Mouse (Mus musculus) CH12.LX (cell line): ENCODE measurements around the gene Hspa5. TPM values are rescaled to one million over a fixed set of nuclear protein-coding genes. Genes with fewer than 3 reads are reported as not detected.
A peak's percentile ranks its signal among the peaks of the same experiment; 100 is the strongest.

Source experiments
- DNase-seq: peaks from one replicate; pipeline ENCODE4 v3.0.0-alpha.2; 2013; ENCODE audit errors: extremely low read depth
- H3K27ac ChIP-seq: 2 replicates; pipeline ENCODE4 v1.5.1; 2012; ENCODE audit warnings: low read depth, mild to moderate bottlenecking, control low read depth, moderate library complexity; ENCODE audit not compliant: insufficient read depth
- H3K27me3 ChIP-seq: replicated peaks from 2 replicates; pipeline ENCODE3; 2012; ENCODE audit warnings: inconsistent platforms
- H3K36me3 ChIP-seq, 2 experiments: replicated peaks in 1 of 2; 2 replicates each; pipeline versions ENCODE3 to v1.6.1; 2012; ENCODE audit warnings: inconsistent platforms in 1 of 2, low read length in 1 of 2, mild to moderate bottlenecking in 1 of 2, mixed read lengths in 1 of 2, moderate library complexity in 1 of 2; ENCODE audit not compliant: control insufficient read depth in 1 of 2, insufficient read depth in 1 of 2
- H3K4me1 ChIP-seq, 2 experiments: 2 replicates each; pipeline ENCODE4 v1.6.1; 2012; ENCODE audit warnings: inconsistent platforms in 1 of 2, moderate library complexity in 1 of 2; ENCODE audit not compliant: insufficient read depth in 2 of 2, control insufficient read depth in 1 of 2
- H3K4me2 ChIP-seq: 2 replicates; pipeline ENCODE4 v1.6.1; 2012; ENCODE audit warnings: low read depth, mild to moderate bottlenecking, control low read depth; ENCODE audit not compliant: poor library complexity, insufficient read depth, severe bottlenecking
- H3K4me3 ChIP-seq, 3 experiments: fragments of 150-350 bp in 1 of 3; sonication (generic) in 1 of 3; replicated peaks in 1 of 3; 2 replicates each; pipeline versions ENCODE3 to v1.5.1; 2011 to 2012; ENCODE audit warnings: low read depth in 2 of 3, low read length in 2 of 3, mild to moderate bottlenecking in 2 of 3, moderate library complexity in 2 of 3, control low read depth in 1 of 3, improper control_type of control experiment in 1 of 3, inconsistent platforms in 1 of 3, mixed read lengths in 1 of 3; ENCODE audit not compliant: poor library complexity in 1 of 3
- H3K79me2 ChIP-seq: replicated peaks from 2 replicates; pipeline ENCODE4 v1.6.1; 2012; ENCODE audit warnings: mild to moderate bottlenecking, moderate library complexity; ENCODE audit not compliant: control insufficient read depth, poor library complexity, insufficient read depth, severe bottlenecking; ENCODE audit errors: extremely low read depth
- H3K9ac ChIP-seq: 2 replicates; pipeline ENCODE4 v1.6.1; 2012; ENCODE audit warnings: low read depth, mild to moderate bottlenecking, control low read depth, moderate library complexity; ENCODE audit not compliant: insufficient read depth
- H3K9me3 ChIP-seq: replicated peaks from 2 replicates; pipeline ENCODE3; 2012; ENCODE audit warnings: low read length, inconsistent platforms, mixed read lengths
- BHLHE40 ChIP-seq: IDR thresholded peaks from 2 replicates; pipeline ENCODE4 v1.6.1; 2011; ENCODE audit warnings: mild to moderate bottlenecking, low read depth, low read length, improper control_type of control experiment
- CHD1 ChIP-seq: IDR thresholded peaks from 2 replicates; pipeline ENCODE4 v1.6.1; 2012; ENCODE audit warnings: low read depth, low read length, improper control_type of control experiment, inconsistent platforms
- CHD2 ChIP-seq: IDR thresholded peaks from 2 replicates; pipeline ENCODE4 v1.6.1; 2011; ENCODE audit warnings: low read length, improper control_type of control experiment
- CTCF ChIP-seq, 2 experiments: IDR thresholded peaks in 1 of 2; conservative IDR thresholded peaks in 1 of 2; 2 replicates each; pipeline ENCODE4 v1.5.1; 2011 to 2012; ENCODE audit warnings: low read depth in 2 of 2, low read length in 2 of 2, improper control_type of control experiment in 1 of 2, inconsistent platforms in 1 of 2, mild to moderate bottlenecking in 1 of 2, moderate library complexity in 1 of 2
- E2F4 ChIP-seq: IDR thresholded peaks from 2 replicates; pipeline ENCODE4 v1.6.1; 2011; ENCODE audit warnings: low read depth, low read length, improper control_type of control experiment; ENCODE audit not compliant: insufficient replicate concordance
- ELF1 ChIP-seq: IDR thresholded peaks from 2 replicates; pipeline ENCODE4 v1.6.1; 2014; ENCODE audit warnings: low read depth, mild to moderate bottlenecking, inconsistent platforms, low read length, improper control_type of control experiment
- EP300 ChIP-seq: IDR thresholded peaks from 2 replicates; pipeline ENCODE4 v1.6.1; 2011; ENCODE audit warnings: low read length, improper control_type of control experiment
- ETS1 ChIP-seq: conservative IDR thresholded peaks from 2 replicates; pipeline ENCODE4 v1.6.1; 2012; ENCODE audit warnings: low read depth, mild to moderate bottlenecking, inconsistent platforms, low read length, improper control_type of control experiment, moderate library complexity
- GABPA ChIP-seq: IDR thresholded peaks from 2 replicates; pipeline ENCODE4 v1.6.1; 2012; ENCODE audit warnings: low read depth, low read length, improper control_type of control experiment, inconsistent platforms; ENCODE audit not compliant: insufficient replicate concordance
- HCFC1 ChIP-seq: IDR thresholded peaks from 2 replicates; pipeline ENCODE4 v1.6.1; 2012; ENCODE audit warnings: low read depth, mild to moderate bottlenecking, inconsistent platforms, low read length, improper control_type of control experiment
- IRF4 ChIP-seq: IDR thresholded peaks from 2 replicates; pipeline ENCODE4 v1.6.1; 2014; ENCODE audit warnings: low read depth, mild to moderate bottlenecking, inconsistent platforms, low read length, improper control_type of control experiment
- JUN ChIP-seq: IDR thresholded peaks from 2 replicates; pipeline ENCODE4 v1.6.1; 2011; ENCODE audit warnings: low read depth, mild to moderate bottlenecking, low read length, improper control_type of control experiment, moderate library complexity; ENCODE audit not compliant: insufficient read depth
- JUND ChIP-seq: conservative IDR thresholded peaks from 2 replicates; pipeline ENCODE4 v1.6.1; 2011; ENCODE audit warnings: low read depth, low read length, improper control_type of control experiment
- KAT2A ChIP-seq: IDR thresholded peaks from 2 replicates; pipeline ENCODE4 v1.6.1; 2012; ENCODE audit warnings: low read length, improper control_type of control experiment, inconsistent platforms; ENCODE audit not compliant: insufficient replicate concordance
- MAFK ChIP-seq: IDR thresholded peaks from 2 replicates; pipeline ENCODE4 v1.6.1; 2011; ENCODE audit warnings: low read length, improper control_type of control experiment; ENCODE audit not compliant: insufficient replicate concordance
- MAX ChIP-seq: IDR thresholded peaks from 2 replicates; pipeline ENCODE4 v1.6.1; 2011; ENCODE audit warnings: low read length, improper control_type of control experiment
- MAZ ChIP-seq: IDR thresholded peaks from 2 replicates; pipeline ENCODE4 v1.6.1; 2012; ENCODE audit warnings: low read depth, mild to moderate bottlenecking, inconsistent platforms, low read length, improper control_type of control experiment, moderate library complexity
- MEF2A ChIP-seq: IDR thresholded peaks from 2 replicates; pipeline ENCODE4 v1.6.1; 2014; ENCODE audit warnings: low read depth, mild to moderate bottlenecking, inconsistent platforms, low read length, improper control_type of control experiment, borderline replicate concordance
- MXI1 ChIP-seq: IDR thresholded peaks from 2 replicates; pipeline ENCODE4 v1.6.1; 2011; ENCODE audit warnings: mild to moderate bottlenecking, low read depth, low read length, improper control_type of control experiment
- MYC ChIP-seq: IDR thresholded peaks from 2 replicates; pipeline ENCODE4 v1.6.1; 2011; ENCODE audit warnings: low read depth, mild to moderate bottlenecking, improper control_type of control experiment, low read length
- NELFE ChIP-seq: IDR thresholded peaks from 2 replicates; pipeline ENCODE4 v1.6.1; 2011; ENCODE audit warnings: low read depth, low read length, improper control_type of control experiment
- NRF1 ChIP-seq: IDR thresholded peaks from 2 replicates; pipeline ENCODE4 v1.6.1; 2014; ENCODE audit warnings: low read depth, mild to moderate bottlenecking, inconsistent platforms, low read length, improper control_type of control experiment, moderate library complexity
- PAX5 ChIP-seq: IDR thresholded peaks from 2 replicates; pipeline ENCODE4 v1.6.1; 2012; ENCODE audit warnings: low read length, inconsistent platforms, mixed read lengths
- POLR2A ChIP-seq: IDR thresholded peaks from 2 replicates; pipeline ENCODE4 v1.6.1; 2011; ENCODE audit warnings: low read depth, mild to moderate bottlenecking, improper control_type of control experiment, low read length
- POLR2AphosphoS2 ChIP-seq: IDR thresholded peaks from 2 replicates; pipeline ENCODE4 v1.6.1; 2011; ENCODE audit warnings: low read depth, low read length, improper control_type of control experiment
- RAD21 ChIP-seq: IDR thresholded peaks from 2 replicates; pipeline ENCODE4 v1.6.1; 2011; ENCODE audit warnings: low read depth, mild to moderate bottlenecking, low read length, improper control_type of control experiment, moderate library complexity
- RCOR1 ChIP-seq: conservative IDR thresholded peaks from 2 replicates; pipeline ENCODE4 v1.6.1; 2012; ENCODE audit warnings: low read depth, mild to moderate bottlenecking, inconsistent platforms, low read length, improper control_type of control experiment
- SIN3A ChIP-seq: IDR thresholded peaks from 2 replicates; pipeline ENCODE4 v1.6.1; 2012; ENCODE audit warnings: low read length, improper control_type of control experiment, inconsistent platforms
- SMC3 ChIP-seq: IDR thresholded peaks from 2 replicates; pipeline ENCODE4 v1.6.1; 2011; ENCODE audit warnings: low read depth, low read length, improper control_type of control experiment
- TBP ChIP-seq: conservative IDR thresholded peaks from 2 replicates; pipeline ENCODE4 v1.6.1; 2011; ENCODE audit warnings: low read depth, low read length, improper control_type of control experiment
- TCF12 ChIP-seq: IDR thresholded peaks from 2 replicates; pipeline ENCODE4 v1.6.1; 2014; ENCODE audit warnings: low read depth, mild to moderate bottlenecking, inconsistent platforms, low read length, improper control_type of control experiment
- USF1 ChIP-seq: IDR thresholded peaks from 2 replicates; pipeline ENCODE4 v1.6.1; 2014; ENCODE audit warnings: low read depth, mild to moderate bottlenecking, inconsistent platforms, low read length, improper control_type of control experiment
- USF2 ChIP-seq: conservative IDR thresholded peaks from 2 replicates; pipeline ENCODE4 v1.6.1; 2011; ENCODE audit warnings: low read depth, low read length, improper control_type of control experiment
- ZC3H11A ChIP-seq: IDR thresholded peaks from 2 replicates; pipeline ENCODE4 v1.6.1; 2012; ENCODE audit warnings: low read depth, mild to moderate bottlenecking, inconsistent platforms, low read length, improper control_type of control experiment
- ZKSCAN1 ChIP-seq: IDR thresholded peaks from 2 replicates; pipeline ENCODE4 v1.6.1; 2012; ENCODE audit warnings: low read depth, inconsistent platforms, low read length, improper control_type of control experiment, borderline replicate concordance
- ZMIZ1 ChIP-seq: IDR thresholded peaks from 2 replicates; pipeline ENCODE4 v1.6.1; 2012; ENCODE audit warnings: low read depth, mild to moderate bottlenecking, inconsistent platforms, low read length, improper control_type of control experiment
- ZNF384 ChIP-seq: IDR thresholded peaks from 2 replicates; pipeline ENCODE4 v1.6.1; 2012; ENCODE audit warnings: low read depth, low read length, improper control_type of control experiment, inconsistent platforms
- dilution Hi-C: fragments of 300-500 bp; cut with MboI; formaldehyde crosslinking; loops from 2 replicates; pipeline ENCODE4 v1.14.3; 2020; ENCODE audit warnings: low sequenced_read_pairs; ENCODE audit not compliant: extremely low pct_unique_long_range_greater_than_20kb, extremely low pct_ligation_motif_present
- in situ Hi-C: fragments of 300-500 bp; cut with MboI; formaldehyde crosslinking; loops from 3 replicates; pipeline ENCODE4 v1.14.3; 2019; ENCODE audit warnings: low sequenced_read_pairs, low pct_ligation_motif_present, low pct_unique_long_range_greater_than_20kb, mixed read lengths
- polyA plus RNA-seq: library from polyadenylated mRNA; unstranded; fragments of >175 nt; gene quantifications from 2 replicates; pipeline ENCODE4 v1.2.1, GENCODE M21; 2012; ENCODE audit warnings: low read depth; ENCODE audit not compliant: insufficient read length
- total RNA-seq, 2 experiments: library from RNA; depleted of rRNA; stranded (reverse); fragments of 300-350 nt in 1 of 2; fragments of >200 nt in 1 of 2; gene quantifications; 2 replicates each; pipeline ENCODE4 v1.2.3; 2012 to 2014

Gene Hspa5
- total and polyA plus RNA-seq, 3 experiments = 791 to 1,168 (median 866) TPM

DNA sequence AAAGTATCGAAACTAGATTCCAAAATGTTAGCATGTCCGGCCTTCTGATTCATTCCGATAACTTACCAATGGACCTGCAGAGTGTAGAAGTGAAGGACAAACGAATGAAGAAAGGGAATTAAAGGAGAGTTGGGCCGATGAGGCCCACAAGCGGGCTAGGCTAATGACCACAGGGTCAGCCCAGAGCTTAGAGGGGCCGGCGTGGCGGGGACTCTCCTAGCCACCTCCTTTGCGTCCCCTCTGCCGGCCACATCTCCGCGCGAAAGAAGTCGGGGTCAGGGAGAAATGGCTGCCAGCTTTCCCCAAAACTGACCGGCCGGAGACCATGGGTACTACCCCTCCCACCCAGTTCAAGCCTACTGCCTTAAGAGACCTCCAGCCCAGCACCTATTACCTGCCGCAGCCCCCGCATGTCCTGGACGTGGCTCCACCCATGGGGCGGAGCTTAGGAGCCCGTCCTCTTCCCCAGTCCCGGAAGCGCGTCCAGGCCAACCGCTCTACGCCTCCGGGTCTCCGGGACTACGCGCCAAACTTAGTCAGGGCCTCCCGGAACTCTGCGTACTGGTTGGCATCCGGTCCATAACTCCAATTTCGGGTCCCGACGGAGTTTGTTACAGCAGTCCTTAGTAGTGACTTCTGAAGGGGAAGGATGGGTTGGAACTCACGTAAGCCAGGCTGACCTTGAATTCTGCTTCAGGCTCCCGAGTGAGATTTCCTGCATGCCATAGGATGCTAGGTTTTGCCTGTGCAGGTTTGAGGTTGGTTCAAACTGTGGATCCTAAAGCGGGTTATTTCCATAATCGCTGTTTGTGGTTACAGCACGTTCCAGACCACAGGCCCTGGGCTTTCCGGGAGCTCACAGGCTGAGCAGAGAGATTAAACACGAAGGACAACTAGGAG lies 27.8 kb downstream of the Hspa5 start, which contains the start of gene Rabepk:
Gene Rabepk (minus strand): TSS at position 556 of the 900 bp plus-strand sequence.
- Histone ChIP-seq H3K4me1 (peaks cover 0 to 30% of the 10 kb centered on the region in 2 experiments; a peak in 3 of 4 replicates), H3K4me3 (peak within 1 kb of the TSS; percentile 61 to 87 (median 75)), H3K9me3 (no peaks in the 10 kb centered on the region), H3K27me3 (no peaks in the 10 kb centered on the region), H3K4me2 (peak within 1 kb of the TSS; percentile 93), H3K36me3 (peaks cover 16 to 33% of the 10 kb centered on the region in 2 experiments), H3K27ac (peak within 1 kb of the TSS; percentile 43; the same call in 1 of the 2 replicates), H3K79me2 (peaks cover 20% of the 10 kb centered on the region), H3K9ac (peak within 1 kb of the TSS; percentile 74)
- dilution Hi-C loops (no loop called here), in situ Hi-C loops (loop anchor here (10.0 to 25.0 kb wide), 2 partner anchors 165 to 313 kb away; partner anchors contain the start of genes AI182371, Cntrl and Traf1)
- DNase-seq = peak; percentile 92
- TF ChIP-seq USF2 (no peak), CHD2 (no peak), ETS1 (0 out of 2 replicates have a peak, but pooled peaks have one; percentile 15), ELF1 (peak; percentile 96), SMC3 (no peak), GABPA (no peak), MYC (no peak), POLR2AphosphoS2 (no peak), BHLHE40 (peak; percentile 93), MAX (peak; percentile 28; the same call in 1 of the 2 replicates), MAZ (no peak), RCOR1 (0 out of 2 replicates have a peak, but pooled peaks have one; percentile 10), E2F4 (0 out of 2 replicates have a peak, but pooled peaks have one; percentile 59), IRF4 (peak; percentile 47; the same call in 1 of the 2 replicates), ZMIZ1 (peak; percentile 88), USF1 (no peak), CHD1 (no peak), EP300 (no peak), PAX5 (no peak), ZC3H11A (no peak), SIN3A (peak; percentile 87), TBP (0 out of 2 replicates have a peak, but pooled peaks have one; percentile 42), MEF2A (peak; percentile 55; the same call in 1 of the 2 replicates), HCFC1 (peak; percentile 70), JUN (no peak), ZKSCAN1 (no peak), RAD21 (no peak), ZNF384 (no peak), MXI1 (peak; percentile 64), MAFK (no peak), POLR2A (peak; percentile 84), NELFE (peak; percentile 78; the same call in 1 of the 2 replicates), CTCF (conservative IDR thresholded peaks at IDR 0.05 in 1 of 2, IDR thresholded peaks at IDR 0.05 in 1 of 2; ENCODE audit: low read depth in 2 of 2, low read length in 2 of 2) (no peak), JUND (no peak), KAT2A (0 out of 2 replicates have a peak, but pooled peaks have one; percentile 47), NRF1 (0 out of 2 replicates have a peak, but pooled peaks have one; percentile 27), TCF12 (peak; percentile 82)
